Mouse (Mus musculus) left cerebral cortex, postnatal 10 days (tissue): ENCODE measurements at regions not wholly inside any gene's neighbourhood (a gene's known extent, or its start where the extent isn't known, plus 50 kb on each side); places are given as distances from the start of the nearest gene placed in this dataset.
A peak's percentile ranks its signal among the peaks of the same experiment; 100 is the strongest.

Experiments
- DNase-seq, 2 experiments: peaks; one replicate each; pipeline ENCODE4 v3.0.0; 2021 to 2022; ENCODE audit warnings: low spot score in 2 of 2, mixed read lengths in 1 of 2; ENCODE audit errors: extremely low spot score in 1 of 2
- intact Hi-C: fragments of 180-260 bp; cut with DNase I; formaldehyde crosslinking; loops from one replicate; pipeline ENCODE4 v1.15.1; 2025

DNA sequence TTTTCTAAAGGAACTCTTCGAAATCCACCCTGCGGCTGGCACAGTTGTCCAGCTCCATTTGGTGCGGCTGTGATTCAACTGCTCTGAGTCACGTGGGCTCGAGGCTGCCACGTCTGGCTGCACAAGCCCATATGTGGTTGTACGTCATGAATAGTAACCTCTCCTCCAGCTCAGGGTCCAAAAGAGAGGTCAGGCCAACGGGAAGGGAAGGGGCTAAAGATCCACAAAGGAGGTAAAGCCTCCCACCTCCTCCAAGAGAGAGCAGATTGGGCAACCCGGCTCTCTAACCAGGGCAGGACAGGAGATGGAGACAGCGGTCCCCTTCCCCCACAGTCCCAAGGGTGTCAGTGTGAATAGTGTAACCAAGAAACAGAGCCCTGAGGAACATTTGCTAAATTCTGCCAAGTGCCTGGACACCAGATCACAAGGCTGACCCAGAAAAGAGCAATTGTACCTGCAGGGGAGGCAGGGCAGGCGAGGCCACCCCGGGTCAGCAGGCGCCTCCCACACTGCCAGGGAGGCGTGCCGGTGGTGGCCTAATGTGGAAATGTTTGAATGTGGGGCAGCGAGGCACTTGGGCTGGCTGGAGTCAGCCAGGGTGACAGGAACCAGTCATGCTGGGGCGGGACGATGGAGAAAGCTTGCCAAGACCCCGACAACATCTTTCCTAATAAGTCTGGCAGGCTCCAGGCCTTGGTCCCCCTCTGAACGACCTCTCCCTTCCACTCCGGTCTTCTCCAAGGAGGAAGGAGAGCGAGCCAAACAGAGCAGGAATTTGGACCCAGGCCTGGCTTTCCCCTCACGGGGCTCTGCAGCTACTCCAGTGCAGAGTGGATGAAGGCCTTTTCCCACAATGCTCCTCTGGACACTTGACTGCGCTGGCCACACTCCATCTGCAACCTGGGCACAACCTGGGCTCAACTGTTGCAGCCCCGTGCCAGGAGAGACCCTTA, 142.0 kb upstream of the Irf2bp2 start:
- peak; percentile 80 to 87 for DNase-seq
- intact Hi-C loops, result loop anchor here (5.0 kb wide), 1 partner anchor 143 kb away; the partner anchor contains the start of gene Irf2bp2

- no peak for DNase-seq
- intact Hi-C loops, result loop anchor here (5.0 kb wide), 2 partner anchors 58 to 143 kb away; partner anchors contain the start of gene Irf2bp2
Measured at GRCm38 (mm10) chr8:126734743-126735487, 141.1 kb upstream of the Irf2bp2 start.

GRCm38 (mm10) chr8:126733779-126734178, 140.0 kb upstream of the Irf2bp2 start:
- intact Hi-C loops, result loop anchor here (5.0 kb wide), 1 partner anchor 56 kb away; no protein-coding TSS in a partner anchor

GRCm38 (mm10) chr8:126733307-126733706, 139.5 kb upstream of the Irf2bp2 start:
- no peak for DNase-seq
- intact Hi-C loops, result loop anchor here (5.0 kb wide), 1 partner anchor 56 kb away; no protein-coding TSS in a partner anchor

More at GRCm38 (mm10) chr8:126733779-126734178, 140.0 kb upstream of the Irf2bp2 start:
- DNase-seq, result no peak

DNA sequence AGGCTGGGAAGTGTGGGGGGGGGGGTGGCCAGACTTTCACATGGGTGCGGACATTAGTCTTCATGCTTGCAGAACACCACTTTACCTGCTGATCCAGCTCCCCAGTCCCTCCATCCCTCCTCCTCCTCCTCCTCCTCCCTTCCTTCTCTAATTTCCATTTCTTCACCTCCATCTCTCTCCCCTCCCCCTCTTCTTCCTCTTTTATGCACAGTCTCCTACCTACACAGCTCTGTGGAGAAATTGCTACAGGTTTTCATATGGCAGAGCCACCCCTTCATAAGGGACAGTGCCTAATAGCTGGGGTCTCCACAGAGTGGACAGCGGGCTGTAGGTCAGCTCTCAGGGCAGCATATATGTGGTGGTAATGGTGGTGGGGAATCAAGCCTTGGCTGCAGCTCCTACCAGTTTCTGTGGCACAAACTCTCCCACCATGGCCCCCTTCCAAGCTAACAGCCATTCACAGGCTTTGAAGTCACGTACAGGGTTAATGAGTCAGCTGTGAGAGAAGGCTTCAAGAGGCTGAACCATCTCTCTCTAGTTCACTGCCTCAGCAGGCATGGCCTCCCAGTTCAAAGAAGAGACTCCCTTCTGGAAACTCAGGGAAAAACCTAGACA, 136.3 kb upstream of the Irf2bp2 start:
- intact Hi-C loops, result loop anchor here (5.0 kb wide), 1 partner anchor 53 kb away; no protein-coding TSS in a partner anchor
- no peak for DNase-seq

DNA sequence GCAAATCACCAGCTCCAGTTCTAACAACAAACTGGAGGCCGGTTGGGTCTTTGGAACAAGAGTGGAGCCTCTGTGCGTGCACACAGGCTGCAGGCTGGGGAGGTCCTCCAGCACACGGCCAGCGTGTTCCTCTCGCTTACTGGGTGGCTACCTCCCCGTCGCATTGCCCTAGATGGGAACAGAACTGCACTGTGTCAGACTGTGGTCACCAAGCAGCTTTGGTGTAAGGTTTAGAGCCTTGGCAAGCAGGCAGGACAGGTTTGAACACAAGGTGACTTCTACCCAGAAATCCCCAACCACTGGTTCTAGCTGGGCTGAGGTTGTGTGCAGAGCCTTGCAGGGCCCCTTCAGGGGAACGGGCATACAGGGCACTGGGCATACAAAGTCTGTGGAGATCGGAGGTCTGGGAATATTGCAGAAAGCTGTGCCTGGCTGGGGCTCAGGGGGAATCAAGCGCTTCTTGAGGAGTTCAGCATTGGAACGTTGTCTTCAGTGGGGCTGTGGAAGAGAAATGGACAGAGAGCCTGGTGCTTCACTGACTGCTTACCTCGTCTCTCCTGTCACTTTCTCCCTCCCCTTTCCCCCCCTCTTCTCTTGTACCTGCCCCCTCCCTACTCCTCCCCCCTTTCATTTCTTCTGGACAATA, 135.3 kb upstream of the Irf2bp2 start:
- DNase-seq, result no peak
- intact Hi-C loops, result no loop called here

- intact Hi-C loops, result no loop called here
- no peak for DNase-seq
Measured at GRCm38 (mm10) chr8:126728135-126728534, 134.3 kb upstream of the Irf2bp2 start.

GRCm38 (mm10) chr8:126727068-126727467, 133.3 kb upstream of the Irf2bp2 start:
- DNase-seq, result no peak
- intact Hi-C loops, result no loop called here

- no peak for DNase-seq
- intact Hi-C loops, result no loop called here
Measured at GRCm38 (mm10) chr8:126723259-126724122, 129.7 kb upstream of the Irf2bp2 start.

DNA sequence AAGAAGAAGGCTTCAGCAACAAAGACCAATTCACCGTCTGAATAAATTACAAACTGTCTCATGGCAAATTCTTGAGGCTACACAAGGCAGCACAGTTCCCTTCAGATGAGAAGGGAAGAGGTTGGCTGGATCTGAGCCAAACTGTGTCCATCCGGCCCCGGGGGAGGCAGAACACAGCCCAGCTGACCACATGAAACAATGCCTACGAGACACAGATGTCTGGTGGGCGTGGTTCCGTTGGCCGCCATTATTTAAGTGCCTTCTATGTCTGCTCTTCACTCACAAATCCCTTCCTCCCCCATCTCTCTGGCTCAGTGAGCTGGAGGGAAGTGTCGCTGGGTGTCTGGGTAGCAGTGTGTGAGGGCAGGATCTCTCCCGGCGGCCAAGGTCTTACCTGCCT, 127.8 kb upstream of the Irf2bp2 start:
- intact Hi-C loops, result no loop called here
- DNase-seq, result peak in 1 of 2 experiments; percentile 86

GRCm38 (mm10) chr8:126720473-126721145, 126.8 kb upstream of the Irf2bp2 start:
- no peak for DNase-seq
- intact Hi-C loops, result no loop called here

DNA sequence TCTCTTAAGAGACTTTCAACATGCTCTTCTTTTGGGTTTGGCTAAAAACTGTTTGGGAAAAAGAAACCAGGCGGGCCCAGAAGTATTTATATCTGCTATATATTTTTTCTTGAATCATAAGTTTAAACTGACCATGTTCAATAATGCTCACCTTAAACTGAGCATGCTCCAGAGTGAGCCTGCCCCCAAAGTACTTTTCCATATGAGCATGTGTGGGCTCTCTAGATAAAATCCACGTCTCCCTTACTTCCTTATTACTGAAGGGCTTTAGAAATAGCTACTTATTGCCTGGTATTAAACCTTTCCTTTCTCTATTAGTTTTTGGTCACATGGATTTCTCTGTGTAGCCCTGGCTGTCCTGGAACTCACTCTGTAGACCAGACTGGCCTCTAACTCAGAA, 126.0 kb upstream of the Irf2bp2 start:
- DNase-seq, result no peak
- intact Hi-C loops, result no loop called here

DNA sequence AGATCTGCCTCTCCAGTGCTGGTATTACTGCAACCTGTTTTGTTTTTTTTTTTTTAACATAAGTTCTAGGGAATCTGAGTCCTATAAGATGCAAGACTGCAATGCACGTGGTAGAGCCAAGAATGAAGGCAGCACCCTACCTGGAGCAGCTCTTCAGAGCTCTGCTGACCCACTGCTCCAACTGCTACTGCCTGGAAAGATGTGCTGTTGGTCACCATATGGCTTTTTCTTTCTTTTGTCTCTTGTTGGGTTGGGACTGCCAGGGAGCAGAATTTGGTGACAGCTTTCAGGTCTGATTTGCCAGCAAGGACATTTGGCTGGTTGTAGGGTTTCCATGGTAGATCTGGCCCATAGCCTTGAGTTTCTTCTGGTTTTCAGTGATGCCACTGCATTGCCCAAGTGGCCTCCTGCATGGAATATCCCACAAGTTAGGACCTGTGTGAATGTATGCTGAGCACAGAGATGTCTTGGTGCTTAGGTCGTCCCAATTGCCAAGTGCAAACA, 123.9 kb upstream of the Irf2bp2 start:
- intact Hi-C loops, result no loop called here
- DNase-seq, result no peak

- no peak for DNase-seq
- intact Hi-C loops, result no loop called here
Measured at GRCm38 (mm10) chr8:126715666-126716065, 121.9 kb upstream of the Irf2bp2 start.

DNA sequence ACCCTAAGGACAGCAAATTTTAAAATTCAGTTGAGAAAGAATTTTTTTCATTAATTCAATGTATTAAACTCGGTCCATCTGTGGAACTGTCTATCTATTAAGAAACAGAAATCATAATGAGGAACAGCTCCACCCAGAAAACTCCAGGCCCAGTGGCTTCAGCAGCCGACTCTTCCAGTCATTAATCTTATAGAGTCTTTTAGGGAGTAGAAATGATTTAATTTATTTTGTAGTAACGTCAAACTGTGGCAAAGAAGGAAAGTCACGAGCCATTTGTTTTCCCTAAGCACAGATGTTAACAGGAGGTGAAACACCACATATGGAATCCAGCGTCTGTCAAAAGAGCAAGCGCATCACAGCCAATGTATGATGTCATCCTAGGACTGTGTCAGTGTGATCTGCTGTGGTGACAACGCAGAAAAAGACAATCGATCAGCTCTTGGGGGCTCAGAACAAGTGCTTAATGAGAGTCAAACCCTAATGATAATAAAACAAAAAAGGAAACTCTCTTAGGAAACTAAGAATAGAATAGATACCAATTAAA, 119.9 kb upstream of the Irf2bp2 start:
- no peak for DNase-seq
- intact Hi-C loops, result no loop called here

DNA sequence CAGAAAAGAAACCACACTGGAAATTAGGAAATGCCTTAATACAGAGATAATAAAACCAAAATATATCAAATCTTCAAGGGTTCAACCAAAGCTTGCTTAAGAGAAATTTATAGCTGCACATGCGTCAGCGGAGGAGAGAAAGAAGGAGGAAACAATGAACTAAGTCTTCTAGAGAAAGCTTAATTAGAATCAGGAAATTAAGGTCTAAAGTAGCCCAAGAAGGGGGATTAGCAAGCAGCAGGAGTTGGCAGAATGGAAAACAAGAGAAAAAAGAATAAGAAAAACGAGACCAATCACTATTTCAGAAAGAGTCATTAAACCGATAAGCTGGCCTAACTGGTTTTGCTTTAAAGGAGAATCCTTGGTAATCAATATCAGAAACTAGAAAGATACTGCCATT, 119.4 kb upstream of the Irf2bp2 start:
- no peak for DNase-seq
- intact Hi-C loops, result no loop called here

- intact Hi-C loops, result no loop called here
- DNase-seq, result peak in 1 of 2 experiments; percentile 43
Measured at GRCm38 (mm10) chr8:126712749-126713148, 119.0 kb upstream of the Irf2bp2 start.
